Mouse (Mus musculus) mouse embryonic stem cell (cell line): ENCODE results near the gene Srrm3.

Experiments
- in situ Hi-C, 2 experiments: fragments of 300-500 bp; cut with MboI; formaldehyde crosslinking; loops; 1 replicate in 1 of 2; 3 replicates in 1 of 2; pipeline ENCODE4 v1.14.3; 2019 to 2020; ENCODE audit warnings: low sequenced_read_pairs in 2 of 2, low pct_unique_long_range_greater_than_20kb in 1 of 2, mixed read lengths in 1 of 2; ENCODE audit not compliant: unreplicated experiment in 1 of 2

The Srrm3 gene

GRCm38 (mm10) chr5:135806555-135807262 lies at the start of gene Srrm3:
TSS of gene Srrm3 (plus strand) at chr5:135806890.
- in situ Hi-C loops: loop anchor here in 1 of 2 experiments (5.0 kb wide), 1 partner anchor 41 kb away; no protein-coding TSS in a partner anchor

GRCm38 (mm10) chr5:135761881-135762280 lies 44.8 kb upstream of the Srrm3 start:
- in situ Hi-C loops: loop anchor here in 1 of 2 experiments (25.0 kb wide), 1 partner anchor 350 kb away; no protein-coding TSS in a partner anchor

- in situ Hi-C loops: loop anchor here in 1 of 2 experiments (25.0 kb wide), 1 partner anchor 351 kb away; no protein-coding TSS in a partner anchor
Observed at GRCm38 (mm10) chr5:135763526-135763925, 43.2 kb upstream of the Srrm3 start.

GRCm38 (mm10) chr5:135764971-135765370 lies 41.7 kb upstream of the Srrm3 start:
- in situ Hi-C loops: loop anchor here (5.0 to 25.0 kb wide), 2 partner anchors 148 to 353 kb away; no protein-coding TSS in a partner anchor

- in situ Hi-C loops: loop anchor here in 1 of 2 experiments (25.0 kb wide), 1 partner anchor 360 kb away; no protein-coding TSS in a partner anchor
Observed at GRCm38 (mm10) chr5:135772519-135772918, 34.2 kb upstream of the Srrm3 start.

- in situ Hi-C loops: no loop called here
Observed at GRCm38 (mm10) chr5:135776546-135776945, 30.1 kb upstream of the Srrm3 start.

- in situ Hi-C loops: no loop called here
Observed at GRCm38 (mm10) chr5:135777796-135778470, 28.8 kb upstream of the Srrm3 start, which contains the start of gene Styxl1. TSS of gene Styxl1 (minus strand) at chr5:135778385.

GRCm38 (mm10) chr5:135778471-135779445 lies 27.9 kb upstream of the Srrm3 start, which contains the start of gene Mdh2:
TSS of gene Mdh2 (plus strand) at chr5:135778480.
- in situ Hi-C loops: no loop called here

GRCm38 (mm10) chr5:135780331-135780730 lies 26.4 kb upstream of the Srrm3 start:
- in situ Hi-C loops: no loop called here

GRCm38 (mm10) chr5:135782901-135783300 lies 23.8 kb upstream of the Srrm3 start:
- in situ Hi-C loops: no loop called here

GRCm38 (mm10) chr5:135793996-135794858 lies 12.5 kb upstream of the Srrm3 start:
- in situ Hi-C loops: no loop called here

GRCm38 (mm10) chr5:135794859-135795181 lies 11.9 kb upstream of the Srrm3 start:
- in situ Hi-C loops: no loop called here

- in situ Hi-C loops: loop anchor here in 1 of 2 experiments (5.0 kb wide), 1 partner anchor 48 kb away; no protein-coding TSS in a partner anchor
Observed at GRCm38 (mm10) chr5:135799746-135800145, 6.9 kb upstream of the Srrm3 start.

GRCm38 (mm10) chr5:135800927-135801326 lies 5.8 kb upstream of the Srrm3 start:
- in situ Hi-C loops: loop anchor here in 1 of 2 experiments (5.0 kb wide), 1 partner anchor 46 kb away; no protein-coding TSS in a partner anchor

- in situ Hi-C loops: loop anchor here in 1 of 2 experiments (5.0 kb wide), 1 partner anchor 45 kb away; no protein-coding TSS in a partner anchor
Observed at GRCm38 (mm10) chr5:135802641-135803040, 4.0 kb upstream of the Srrm3 start.

GRCm38 (mm10) chr5:135803135-135803534 lies 3.6 kb upstream of the Srrm3 start:
- in situ Hi-C loops: loop anchor here in 1 of 2 experiments (5.0 kb wide), 1 partner anchor 44 kb away; no protein-coding TSS in a partner anchor

- in situ Hi-C loops: loop anchor here in 1 of 2 experiments (5.0 kb wide), 1 partner anchor 44 kb away; no protein-coding TSS in a partner anchor
Observed at GRCm38 (mm10) chr5:135803676-135804075, 3.0 kb upstream of the Srrm3 start.
